Mouse (Mus musculus): ENCODE measurements around the gene Zzef1. TPM values are rescaled to one million over a fixed set of nuclear protein-coding genes. Genes with fewer than 3 reads are reported as not detected.

Gene Zzef1
- total and polyA plus RNA-seq, 3 experiments = 10.5 to 20.8 (median 16.8) TPM

- Histone ChIP-seq H3K27me3 (replicated peaks) (no peaks in the 10 kb centered on the region), H3K4me3 (replicated peaks in 1 of 3; ENCODE audit: low read depth in 2 of 3, low read length in 2 of 3, poor library complexity in 1 of 3) (no peak overlapping the region), H3K9ac (ENCODE audit: insufficient read depth, low read depth) (no peak overlapping the region), H3K4me1 (ENCODE audit: control insufficient read depth in 1 of 2, insufficient read depth in 2 of 2) (peaks cover 0 to 14% of the 10 kb centered on the region in 2 experiments; a peak in 2 of 4 replicates), H3K79me2 (replicated peaks; ENCODE audit: control insufficient read depth, extremely low read depth, insufficient read depth, poor library complexity, severe bottlenecking) (peaks cover 30% of the 10 kb centered on the region), H3K27ac (ENCODE audit: insufficient read depth, low read depth) (no peak overlapping the region), H3K9me3 (replicated peaks; ENCODE audit: low read length) (no peaks in the 10 kb centered on the region), H3K4me2 (ENCODE audit: insufficient read depth, low read depth, poor library complexity, severe bottlenecking) (no peak overlapping the region), H3K36me3 (replicated peaks in 1 of 2; ENCODE audit: control insufficient read depth in 1 of 2, insufficient read depth in 1 of 2, low read length in 1 of 2) (peaks cover 4 to 41% of the 10 kb centered on the region in 2 experiments)
- in situ Hi-C loops (cut with MboI; ENCODE audit: low pct_ligation_motif_present, low pct_unique_long_range_greater_than_20kb, low sequenced_read_pairs) (no loop called here), dilution Hi-C loops (cut with MboI; ENCODE audit: extremely low pct_ligation_motif_present, extremely low pct_unique_long_range_greater_than_20kb, low sequenced_read_pairs) (no loop called here)
- no peak for TF ChIP-seq CHD2 (IDR thresholded peaks at IDR 0.05; ENCODE audit: low read length)
- no peak for TF ChIP-seq USF2 (conservative IDR thresholded peaks at IDR 0.05; ENCODE audit: low read depth, low read length)
- TF ChIP-seq POLR2A (IDR thresholded peaks at IDR 0.05; ENCODE audit: low read depth, low read length) = no peak
- no peak for TF ChIP-seq JUND (conservative IDR thresholded peaks at IDR 0.05; ENCODE audit: low read depth, low read length)
- TF ChIP-seq JUN (IDR thresholded peaks at IDR 0.05; ENCODE audit: insufficient read depth, low read depth, low read length) = no peak
- no peak for DNase-seq (ENCODE audit: extremely low read depth)
These were observed 7.0 kb downstream of the Zzef1 start for GRCm38 (mm10) chr11:72803038-72803437.

DNA sequence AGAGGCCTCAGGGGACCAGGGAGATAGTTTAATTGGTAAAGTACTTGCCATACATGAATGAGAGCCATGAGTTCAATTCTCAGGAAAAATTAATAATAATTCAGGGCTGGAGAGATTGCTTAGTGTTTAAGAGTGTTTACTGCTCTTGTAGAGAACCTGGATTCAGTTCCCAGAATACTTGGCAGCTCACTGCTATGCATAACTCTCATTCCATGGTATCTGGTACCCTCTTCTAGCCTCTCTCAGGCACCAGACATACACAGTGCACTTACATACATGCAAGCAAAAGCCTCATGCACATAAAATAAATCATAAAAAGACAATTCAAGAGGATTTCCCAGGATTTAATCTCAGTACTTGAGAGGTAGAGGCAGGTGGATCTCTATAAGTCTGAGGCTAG, 8.6 kb downstream of the Zzef1 start:
- in situ Hi-C loops (cut with MboI; ENCODE audit: low pct_ligation_motif_present, low pct_unique_long_range_greater_than_20kb, low sequenced_read_pairs) = no loop called here
- dilution Hi-C loops (cut with MboI; ENCODE audit: extremely low pct_ligation_motif_present, extremely low pct_unique_long_range_greater_than_20kb, low sequenced_read_pairs) = no loop called here
- H3K36me3 ChIP-seq (replicated peaks in 1 of 2; ENCODE audit: control insufficient read depth in 1 of 2, insufficient read depth in 1 of 2, low read length in 1 of 2) = peaks cover 4 to 32% of the 10 kb centered on the region in 2 experiments

DNA sequence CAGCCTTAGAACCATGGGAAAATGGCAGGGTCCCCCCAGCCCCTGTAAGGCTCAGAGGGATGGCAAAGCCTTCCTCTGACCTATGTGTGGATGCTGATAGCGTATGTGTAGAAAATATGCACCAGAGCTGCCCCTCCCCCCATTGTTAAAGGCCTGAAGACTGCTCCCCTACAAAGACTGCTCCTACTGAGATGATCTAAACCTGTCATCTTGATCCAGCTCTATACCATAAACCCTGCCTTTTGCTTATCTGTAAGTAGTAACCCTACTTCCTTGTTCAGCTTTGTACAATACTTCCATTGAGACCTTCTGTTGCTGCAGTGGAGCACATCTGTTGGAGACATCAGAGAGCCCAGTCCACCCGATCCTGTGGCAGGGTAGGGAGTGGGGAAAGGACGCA, 9.2 kb downstream of the Zzef1 start:
- peaks cover 0 to under 1% of the 10 kb centered on the region in 2 experiments; a peak in 1 of 4 replicates for H3K4me1 ChIP-seq (ENCODE audit: control insufficient read depth in 1 of 2, insufficient read depth in 2 of 2)
- in situ Hi-C loops (cut with MboI; ENCODE audit: low pct_ligation_motif_present, low pct_unique_long_range_greater_than_20kb, low sequenced_read_pairs) (no loop called here), dilution Hi-C loops (cut with MboI; ENCODE audit: extremely low pct_ligation_motif_present, extremely low pct_unique_long_range_greater_than_20kb, low sequenced_read_pairs) (no loop called here)

More for the DNA sequence above, 8.6 kb downstream of the Zzef1 start:
- no peak for TF ChIP-seq ZNF384 (IDR thresholded peaks at IDR 0.05; ENCODE audit: low read depth, low read length)
- TF ChIP-seq CHD2 (IDR thresholded peaks at IDR 0.05; ENCODE audit: low read length) = no peak
- TF ChIP-seq TCF12 (IDR thresholded peaks at IDR 0.05; ENCODE audit: low read depth, low read length) = no peak
- TF ChIP-seq TBP (conservative IDR thresholded peaks at IDR 0.05; ENCODE audit: low read depth, low read length) = no peak
- TF ChIP-seq ZC3H11A (IDR thresholded peaks at IDR 0.05; ENCODE audit: low read depth, low read length) = no peak
- no peak for TF ChIP-seq MAZ (IDR thresholded peaks at IDR 0.05; ENCODE audit: low read depth, low read length)
- TF ChIP-seq CHD1 (IDR thresholded peaks at IDR 0.05; ENCODE audit: low read depth, low read length) = no peak
- TF ChIP-seq USF1 (IDR thresholded peaks at IDR 0.05; ENCODE audit: low read depth, low read length) = no peak
- no peak for TF ChIP-seq EP300 (IDR thresholded peaks at IDR 0.05; ENCODE audit: low read length)
- no peak for TF ChIP-seq SIN3A (IDR thresholded peaks at IDR 0.05; ENCODE audit: low read length)
- no peak for TF ChIP-seq JUN (IDR thresholded peaks at IDR 0.05; ENCODE audit: insufficient read depth, low read depth, low read length)
- TF ChIP-seq PAX5 (IDR thresholded peaks at IDR 0.05; ENCODE audit: low read length) = no peak
- TF ChIP-seq HCFC1 (IDR thresholded peaks at IDR 0.05; ENCODE audit: low read depth, low read length) = no peak
- TF ChIP-seq MAFK (IDR thresholded peaks at IDR 0.05; ENCODE audit: insufficient replicate concordance, low read length) = no peak
- Histone ChIP-seq H3K9me3 (replicated peaks; ENCODE audit: low read length) (no peaks in the 10 kb centered on the region), H3K79me2 (replicated peaks; ENCODE audit: control insufficient read depth, extremely low read depth, insufficient read depth, poor library complexity, severe bottlenecking) (peaks cover 22% of the 10 kb centered on the region), H3K4me1 (ENCODE audit: control insufficient read depth in 1 of 2, insufficient read depth in 2 of 2) (peaks cover 0 to 4% of the 10 kb centered on the region in 2 experiments; a peak in 2 of 4 replicates), H3K4me3 (replicated peaks in 1 of 3; ENCODE audit: low read depth in 2 of 3, low read length in 2 of 3, poor library complexity in 1 of 3) (no peak overlapping the region), H3K4me2 (ENCODE audit: insufficient read depth, low read depth, poor library complexity, severe bottlenecking) (no peak overlapping the region), H3K27ac (ENCODE audit: insufficient read depth, low read depth) (no peak overlapping the region), H3K9ac (ENCODE audit: insufficient read depth, low read depth) (no peak overlapping the region), H3K27me3 (replicated peaks) (no peaks in the 10 kb centered on the region)
- no peak for DNase-seq (ENCODE audit: extremely low read depth)

More for the DNA sequence above, 9.2 kb downstream of the Zzef1 start:
- no peak for DNase-seq (ENCODE audit: extremely low read depth)
- H3K36me3 ChIP-seq (replicated peaks in 1 of 2; ENCODE audit: control insufficient read depth in 1 of 2, insufficient read depth in 1 of 2, low read length in 1 of 2) = peaks cover 4 to 29% of the 10 kb centered on the region in 2 experiments
- H3K79me2 ChIP-seq (replicated peaks; ENCODE audit: control insufficient read depth, extremely low read depth, insufficient read depth, poor library complexity, severe bottlenecking) = peaks cover 16% of the 10 kb centered on the region
- H3K9me3 ChIP-seq (replicated peaks; ENCODE audit: low read length) = no peaks in the 10 kb centered on the region
- H3K4me3 ChIP-seq (replicated peaks in 1 of 3; ENCODE audit: low read depth in 2 of 3, low read length in 2 of 3, poor library complexity in 1 of 3) = no peak overlapping the region
- no peak overlapping the region for H3K9ac ChIP-seq (ENCODE audit: insufficient read depth, low read depth)
- H3K27ac ChIP-seq (ENCODE audit: insufficient read depth, low read depth) = no peak overlapping the region
- H3K27me3 ChIP-seq (replicated peaks) = no peaks in the 10 kb centered on the region
- H3K4me2 ChIP-seq (ENCODE audit: insufficient read depth, low read depth, poor library complexity, severe bottlenecking) = no peak overlapping the region
- no peak for TF ChIP-seq ZC3H11A (IDR thresholded peaks at IDR 0.05; ENCODE audit: low read depth, low read length)
- no peak for TF ChIP-seq RCOR1 (conservative IDR thresholded peaks at IDR 0.05; ENCODE audit: low read depth, low read length)
- TF ChIP-seq ZKSCAN1 (IDR thresholded peaks at IDR 0.05; ENCODE audit: borderline replicate concordance, low read depth, low read length) = no peak

All from CH12.LX (cell line).